Mouse (Mus musculus): ENCODE measurements around the gene Iqck.

Gene Iqck

GRCm38 (mm10) chr7:118948677-118949282 lies 93.2 kb downstream of the Iqck start:
- no peak for DNase-seq (ENCODE audit: low read depth, low spot score)

GRCm38 (mm10) chr7:118949749-118950148 lies 94.2 kb downstream of the Iqck start:
- DNase-seq (ENCODE audit: low read depth, low spot score): no peak

- no peak for DNase-seq (ENCODE audit: low read depth, low spot score)
These were observed 98.2 kb downstream of the Iqck start for GRCm38 (mm10) chr7:118953626-118954282.

GRCm38 (mm10) chr7:118954968-118955367 lies 99.4 kb downstream of the Iqck start:
- no peak for DNase-seq (ENCODE audit: low read depth, low spot score)

DNA sequence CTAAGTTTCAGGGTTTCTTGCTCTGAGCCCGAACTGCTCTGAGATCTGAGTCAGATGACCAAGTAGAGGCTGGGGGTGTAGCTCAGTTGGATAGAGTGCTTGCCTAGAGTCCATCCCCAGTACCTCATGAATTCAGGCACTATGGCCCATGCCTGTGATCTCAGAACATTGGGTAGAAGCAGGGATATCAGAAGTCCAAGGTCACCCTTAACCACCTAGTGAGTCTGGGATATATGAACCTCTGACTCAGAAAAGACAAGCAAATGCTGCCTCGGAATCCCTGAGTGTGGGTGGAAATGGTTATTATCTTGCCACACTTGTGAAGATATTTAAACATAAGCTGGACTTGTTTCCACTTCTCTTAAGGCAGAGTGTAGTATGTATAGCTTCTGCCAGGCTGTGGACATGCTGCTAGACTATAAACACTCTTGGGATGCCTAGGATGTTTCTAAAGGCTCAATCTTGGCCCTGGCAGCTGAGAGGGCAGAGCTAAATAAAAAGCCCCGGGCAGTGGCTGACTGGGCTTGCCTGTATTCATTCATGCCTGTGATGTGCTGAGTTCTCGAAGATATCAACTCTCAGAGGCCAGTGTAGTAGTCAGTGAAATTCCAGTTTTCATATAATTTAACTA lies 101.2 kb downstream of the Iqck start:
- no peak for DNase-seq (ENCODE audit: low read depth, low spot score)

GRCm38 (mm10) chr7:118959209-118959608 lies 103.7 kb downstream of the Iqck start:
- DNase-seq (ENCODE audit: low read depth, low spot score): no peak

- DNase-seq (ENCODE audit: low read depth, low spot score): no peak
These were observed 109.2 kb downstream of the Iqck start for GRCm38 (mm10) chr7:118964777-118965176.

- DNase-seq (ENCODE audit: low read depth, low spot score): no peak
These were observed 109.6 kb downstream of the Iqck start for GRCm38 (mm10) chr7:118965198-118965597.

DNA sequence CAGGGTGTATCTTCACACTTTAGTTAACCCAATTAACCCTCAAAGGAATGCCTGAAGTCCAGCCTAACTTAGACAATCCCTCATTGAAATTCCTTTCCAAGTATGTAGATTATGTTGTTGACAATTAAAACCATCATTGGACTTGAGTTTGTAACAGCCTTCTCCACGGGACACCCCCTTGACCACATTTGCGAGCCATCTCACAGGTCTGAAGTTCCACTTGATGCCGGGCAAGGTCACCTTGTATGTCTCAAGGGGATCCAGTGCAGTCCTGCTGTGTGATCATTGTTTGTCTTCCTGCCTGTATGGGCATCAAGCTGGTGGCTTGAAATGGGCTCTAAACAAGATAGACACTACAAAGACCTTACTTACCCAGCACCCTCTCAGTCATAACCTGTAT lies 113.3 kb downstream of the Iqck start:
- DNase-seq (ENCODE audit: low read depth, low spot score): no peak

DNA sequence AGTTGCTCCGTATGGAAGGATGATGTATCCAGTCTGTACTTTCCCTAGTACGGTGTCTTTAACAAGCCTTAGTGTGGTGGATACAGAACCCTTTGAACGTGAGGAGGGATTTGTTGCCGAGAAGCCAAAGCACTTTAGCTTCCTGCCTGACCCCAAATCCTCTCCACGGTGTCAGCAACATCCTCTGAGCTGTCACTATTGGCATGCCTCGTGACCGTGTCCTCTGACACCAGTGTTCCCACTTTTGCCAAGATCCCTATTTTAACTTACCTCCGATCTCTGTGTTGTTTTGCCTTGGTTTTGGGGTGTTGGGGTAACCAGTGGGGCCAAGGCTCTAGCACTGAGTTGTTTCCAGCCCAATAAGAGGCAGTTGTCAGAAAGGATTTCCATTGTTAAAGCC lies 115.9 kb downstream of the Iqck start:
- DNase-seq (ENCODE audit: low read depth, low spot score): no peak

- DNase-seq (ENCODE audit: low read depth, low spot score): no peak
These were observed 116.8 kb downstream of the Iqck start for GRCm38 (mm10) chr7:118972306-118972705.

DNA sequence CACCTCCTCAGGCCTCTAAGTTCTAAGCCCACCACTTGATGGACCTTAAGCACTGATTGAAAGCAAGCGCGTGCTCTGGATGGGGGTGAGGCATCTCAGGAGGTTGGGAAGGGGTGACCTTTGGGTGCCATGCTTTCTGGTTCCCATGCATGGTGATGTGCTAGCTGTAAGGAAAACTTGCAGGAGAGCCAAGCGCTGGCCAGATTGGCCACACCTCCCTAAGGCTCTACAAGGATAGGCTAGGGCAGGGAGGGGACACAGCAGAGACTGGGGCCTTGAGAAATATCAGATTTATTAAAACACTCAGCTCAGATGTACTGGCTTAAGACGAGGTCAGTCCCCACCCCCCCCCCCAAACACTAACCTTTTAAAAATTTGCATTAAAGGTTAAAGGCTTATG lies 117.8 kb downstream of the Iqck start:
- no peak for DNase-seq (ENCODE audit: low read depth, low spot score)

- DNase-seq (ENCODE audit: low read depth, low spot score): no peak
These were observed 120.3 kb downstream of the Iqck start for GRCm38 (mm10) chr7:118975837-118976236.

DNA sequence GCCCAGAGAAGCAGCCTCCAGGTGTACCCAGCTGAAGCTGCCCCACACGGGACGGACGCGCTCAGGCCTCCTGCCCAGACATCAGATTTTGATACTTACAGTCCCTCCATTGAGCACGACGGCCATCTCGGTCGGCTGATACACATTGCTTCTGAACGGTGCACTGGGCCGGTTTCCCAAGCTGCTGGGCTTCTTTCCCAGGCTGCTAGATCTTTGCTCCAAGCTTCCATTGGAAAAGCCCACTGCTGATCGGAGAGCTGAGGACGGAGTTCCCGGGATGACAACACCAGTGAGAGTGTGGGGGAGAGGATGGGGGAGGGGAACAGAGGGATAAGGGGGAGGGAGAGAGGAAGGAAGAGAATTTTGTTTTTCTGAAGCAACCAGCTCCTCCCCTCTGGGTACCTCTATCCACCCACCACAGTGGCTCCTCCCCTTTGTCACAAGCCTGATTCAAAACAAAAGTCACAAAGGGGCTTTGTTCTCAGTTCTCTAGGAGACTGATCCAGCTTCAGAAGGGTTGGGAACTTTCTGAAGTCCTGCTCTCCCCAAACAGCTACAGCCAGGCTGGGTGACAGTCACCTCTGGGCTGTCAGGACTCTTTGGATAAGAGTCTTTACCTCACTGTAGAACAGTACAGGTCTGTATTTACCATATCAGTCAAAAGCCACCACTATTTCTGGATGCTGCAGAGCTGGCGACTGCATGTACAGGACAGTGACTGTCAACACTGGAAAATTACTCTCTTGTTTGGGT lies 121.0 kb downstream of the Iqck start:
- no peak for DNase-seq (ENCODE audit: low read depth, low spot score)

DNA sequence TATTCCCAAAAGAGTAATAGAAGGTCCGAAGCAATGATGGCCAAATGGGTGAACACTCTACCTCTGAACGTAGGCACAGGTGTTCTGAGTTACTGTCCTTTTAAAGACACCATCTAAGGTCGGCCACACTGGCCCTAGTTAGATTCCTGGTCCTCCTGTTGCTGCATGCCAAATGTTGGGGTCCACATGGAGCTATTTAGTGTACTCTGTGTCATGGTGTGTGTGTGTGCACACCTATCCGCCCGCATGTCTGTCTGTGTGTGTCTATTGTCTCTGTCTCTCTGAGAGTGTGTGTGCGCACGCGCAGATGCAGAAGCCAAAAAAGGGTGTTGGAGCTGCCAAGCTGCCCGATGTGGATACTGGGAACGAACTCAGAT lies 121.6 kb downstream of the Iqck start:
- DNase-seq (ENCODE audit: low read depth, low spot score): no peak

- no peak for DNase-seq (ENCODE audit: low read depth, low spot score)
These were observed 123.6 kb downstream of the Iqck start for GRCm38 (mm10) chr7:118979121-118979520.

DNA sequence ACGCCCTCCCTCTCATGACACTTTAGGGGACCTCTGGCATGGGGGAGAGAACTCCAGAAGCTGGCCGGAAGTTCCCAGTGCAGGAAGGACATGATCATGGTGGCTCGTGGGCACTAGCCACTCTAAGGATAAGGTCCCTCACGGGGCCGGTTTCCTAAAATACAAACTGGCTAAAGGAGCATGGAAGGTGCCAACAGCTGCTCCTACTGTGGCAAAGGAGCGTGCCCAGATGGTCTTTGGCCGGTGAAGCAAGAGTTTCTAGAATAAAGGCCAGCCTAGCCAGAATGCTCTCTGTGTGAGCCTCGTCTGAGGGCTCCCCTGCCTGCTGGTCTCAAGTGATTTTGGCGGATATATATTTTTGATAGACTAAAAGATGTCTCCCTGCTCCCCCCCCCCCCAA lies 124.2 kb downstream of the Iqck start:
- DNase-seq (ENCODE audit: low read depth, low spot score): no peak

DNA sequence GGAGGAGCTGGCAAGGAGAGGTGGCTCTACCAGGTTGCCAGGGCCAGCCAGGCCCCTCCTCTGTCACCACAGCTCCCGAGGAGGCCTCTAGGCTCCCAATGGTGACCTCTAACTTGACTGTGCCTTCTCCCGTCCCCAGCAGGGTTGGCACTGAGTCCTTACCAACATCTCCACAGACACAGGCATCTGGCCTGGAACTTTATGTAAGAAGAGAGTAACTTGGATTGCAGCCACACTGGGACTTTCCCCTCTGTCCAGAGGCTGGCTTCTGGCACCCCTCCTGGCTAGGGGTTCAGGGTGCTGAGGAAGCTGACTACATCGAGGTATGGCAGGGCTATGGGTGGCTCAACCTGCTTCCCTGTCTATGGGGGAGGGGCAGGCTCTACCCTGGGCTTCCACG lies 125.8 kb downstream of the Iqck start:
- DNase-seq (ENCODE audit: low read depth, low spot score): no peak

DNA sequence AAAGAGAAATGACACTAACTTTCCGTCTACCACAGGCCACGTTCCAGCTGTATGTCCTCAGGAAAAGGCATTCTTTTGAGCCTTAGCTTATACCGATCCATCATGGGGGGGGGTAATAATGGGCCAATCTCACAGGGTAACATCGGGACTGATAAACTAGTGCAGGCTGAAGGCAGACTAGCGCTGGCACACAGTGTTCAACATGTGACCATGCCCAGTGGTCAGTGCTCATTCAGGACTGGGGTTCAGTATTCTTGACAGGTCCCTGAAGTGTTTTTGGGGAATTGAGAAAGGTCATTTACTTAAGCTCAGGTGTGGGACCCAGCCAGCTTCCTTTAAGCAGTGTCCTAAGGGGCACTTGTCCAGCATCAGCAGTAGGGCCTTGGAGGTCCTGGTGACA lies 126.3 kb downstream of the Iqck start:
- DNase-seq (ENCODE audit: low read depth, low spot score): no peak

DNA sequence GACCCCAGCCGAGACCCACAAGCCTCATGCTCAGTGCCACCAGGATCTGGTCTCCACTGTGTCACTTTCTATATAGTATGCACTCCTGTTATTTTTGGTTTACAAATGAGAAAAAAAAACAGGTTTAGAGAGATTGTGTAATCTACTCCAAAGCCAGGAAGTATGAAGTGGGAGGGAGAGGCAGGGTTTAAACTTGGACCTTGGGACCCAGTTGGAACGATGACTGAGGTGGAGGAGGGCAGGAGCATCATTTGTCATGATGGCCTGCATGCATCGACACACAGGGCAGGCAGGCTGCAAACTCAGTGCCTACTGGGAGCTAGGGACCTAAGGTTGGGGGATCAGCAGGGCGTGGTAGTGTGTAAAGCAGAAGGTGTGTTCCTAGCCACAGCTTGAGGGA lies 127.0 kb downstream of the Iqck start:
- no peak for DNase-seq (ENCODE audit: low read depth, low spot score)

GRCm38 (mm10) chr7:118983961-118984360 lies 128.4 kb downstream of the Iqck start:
- no peak for DNase-seq (ENCODE audit: low read depth, low spot score)

GRCm38 (mm10) chr7:118985786-118986185 lies 130.2 kb downstream of the Iqck start:
- no peak for DNase-seq (ENCODE audit: low read depth, low spot score)

- no peak for DNase-seq (ENCODE audit: low read depth, low spot score)
These were observed 130.8 kb downstream of the Iqck start for GRCm38 (mm10) chr7:118986369-118986768.

Measured in brain, embryonic 18.5 days (tissue).